Mouse (Mus musculus) liver, embryonic 11.5 days (tissue): Measurements from ENCODE around the gene Tmem92. TPM values are rescaled to one million over a fixed set of nuclear protein-coding genes. Genes with fewer than 3 reads are reported as not detected.
"Not testable (repeated sequence)": the region's sequence is repeated elsewhere in the genome, so short reads cannot be mapped to it uniquely, and the experiment has no call there.

ENCODE experiments used
- ATAC-seq: fragments of 200-750 bp; cut with Nextera tagmentation; replicated peaks from 2 replicates; pipeline ENCODE4 v1.8.0; 2017; ENCODE audit warnings: moderate number of reproducible peaks, mild to moderate bottlenecking, moderate TSS enrichment, moderate library complexity; ENCODE audit not compliant: low FRiP score
- DNase-seq: peaks from one replicate; pipeline ENCODE4 v3.0.0-alpha.2; 2017; ENCODE audit warnings: low spot score
- H3K27ac ChIP-seq: fragments of 300-500 bp; sonication (generic); 2 replicates; pipeline ENCODE4 v1.5.1; 2014; ENCODE audit warnings: mild to moderate bottlenecking, low read depth, low read length, control low read depth
- H3K27me3 ChIP-seq: fragments of 300-500 bp; sonication (generic); replicated peaks from 2 replicates; pipeline ENCODE4 v1.6.1; 2014; ENCODE audit warnings: low read length, mixed read lengths; ENCODE audit not compliant: control insufficient read depth, insufficient read depth
- H3K36me3 ChIP-seq: fragments of 300-500 bp; sonication (generic); 2 replicates; pipeline ENCODE4 v1.6.1; 2014; ENCODE audit warnings: mild to moderate bottlenecking, low read length, moderate library complexity, mixed read lengths; ENCODE audit not compliant: control insufficient read depth, insufficient read depth
- H3K4me1 ChIP-seq: fragments of 300-500 bp; sonication (generic); replicated peaks from 2 replicates; pipeline ENCODE4 v1.6.1; 2014; ENCODE audit warnings: low read length, mixed read lengths; ENCODE audit not compliant: control insufficient read depth, insufficient read depth
- H3K4me2 ChIP-seq: fragments of 300-500 bp; sonication (generic); 2 replicates; pipeline ENCODE4 v1.6.1; 2014; ENCODE audit warnings: mild to moderate bottlenecking, control low read depth, moderate library complexity
- H3K4me3 ChIP-seq: fragments of 300-500 bp; sonication (generic); 2 replicates; pipeline ENCODE4 v1.5.1; 2014; ENCODE audit warnings: low read depth, low read length, control low read depth
- H3K9ac ChIP-seq: fragments of 300-500 bp; sonication (generic); 2 replicates; pipeline ENCODE4 v1.6.1; 2014; ENCODE audit warnings: low read depth, low read length, control low read depth
- H3K9me3 ChIP-seq: fragments of 300-500 bp; sonication (generic); 2 replicates; pipeline ENCODE4 v1.6.1; 2016; ENCODE audit warnings: low read length, inconsistent platforms, mixed read lengths; ENCODE audit not compliant: control insufficient read depth
- WGBS: fragments of 180-500 bp; shearing (Covaris S2); extraction: QIAGEN DNeasy Blood & Tissue Kit; methylation state at CpG from one replicate; pipeline ENCODE4 v1.1.7; 2014; 5-methylcytosine and 5-hydroxymethylcytosine counted together
- polyA plus RNA-seq: library from polyadenylated mRNA; unstranded; fragments of >200 nt; fragmentation: Nextera tagmentation; extraction: Ambion mirVana; gene quantifications from 2 replicates; pipeline ENCODE4 v1.2.1, GENCODE M21; 2014

The Tmem92 gene
- polyA plus RNA-seq: not detected in 2 replicates

GRCm38 (mm10) chr11:94782603-94783002 lies at the start of gene Tmem92:
Tmem92 (minus strand) TSS chr11:94782703.
- ATAC-seq (no peak), DNase-seq (no peak)
- no peak within 1 kb of the TSS for H3K4me2 ChIP-seq
- no peaks in the 10 kb centered on the region for H3K27me3 ChIP-seq
- H3K4me3 ChIP-seq: no peak within 1 kb of the TSS
- H3K27ac ChIP-seq: no peak within 1 kb of the TSS
- no peak within 1 kb of the TSS for H3K9ac ChIP-seq
- no peaks in the 10 kb centered on the region for H3K9me3 ChIP-seq
- H3K36me3 ChIP-seq: no peaks in the 10 kb centered on the region
- no peaks in the 10 kb centered on the region for H3K4me1 ChIP-seq

GRCm38 (mm10) chr11:94828966-94829365 lies 46.5 kb upstream of the Tmem92 start:
- H3K4me2 ChIP-seq: no peak overlapping the region
- 59% methylated on average over 3 of the region's 3 CpGs for WGBS
- no peak for ATAC-seq

GRCm38 (mm10) chr11:94819427-94819826 lies 36.9 kb upstream of the Tmem92 start:
- H3K27me3 ChIP-seq, DNase-seq, H3K4me3 ChIP-seq, H3K9me3 ChIP-seq, H3K4me2 ChIP-seq, ATAC-seq, H3K36me3 ChIP-seq, H3K27ac ChIP-seq, H3K4me1 ChIP-seq, H3K9ac ChIP-seq: not testable (repeated sequence)

More at GRCm38 (mm10) chr11:94828966-94829365, 46.5 kb upstream of the Tmem92 start:
- Histone ChIP-seq H3K27ac (no peak overlapping the region), H3K36me3 (no peaks in the 10 kb centered on the region), H3K9ac (no peak overlapping the region), H3K27me3 (no peaks in the 10 kb centered on the region; the same call in 1 of the 2 replicates), H3K9me3 (no peaks in the 10 kb centered on the region), H3K4me1 (no peaks in the 10 kb centered on the region), H3K4me3 (no peak overlapping the region)
- DNase-seq: no peak

DNA sequence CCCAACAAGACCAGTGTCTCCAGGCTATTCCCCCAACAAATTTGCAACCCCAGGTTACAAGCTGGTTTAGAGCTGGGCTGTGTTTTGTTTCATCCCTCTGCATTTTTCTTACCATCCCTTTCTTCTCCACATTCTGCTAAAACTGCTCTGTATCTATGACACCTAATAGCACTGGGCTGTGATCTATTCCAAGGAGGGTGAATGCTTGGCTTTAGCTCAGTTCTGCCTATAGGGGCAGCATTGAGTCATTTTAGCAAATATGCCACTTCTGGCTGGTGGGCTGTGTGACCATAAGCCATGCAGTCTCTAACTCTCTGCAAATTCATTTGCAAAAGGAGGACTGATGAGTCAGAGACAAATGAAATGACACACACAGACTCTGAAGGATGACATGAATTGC lies 36.4 kb upstream of the Tmem92 start:
- H3K27me3 ChIP-seq, H3K9me3 ChIP-seq, H3K27ac ChIP-seq, ATAC-seq, DNase-seq, H3K4me3 ChIP-seq, H3K9ac ChIP-seq, H3K4me1 ChIP-seq, H3K4me2 ChIP-seq, H3K36me3 ChIP-seq: not testable (repeated sequence)

GRCm38 (mm10) chr11:94811537-94811936 lies 29.0 kb upstream of the Tmem92 start:
- H3K9ac ChIP-seq, H3K4me1 ChIP-seq, H3K9me3 ChIP-seq, ATAC-seq, H3K4me2 ChIP-seq, DNase-seq, H3K4me3 ChIP-seq, H3K27me3 ChIP-seq, H3K27ac ChIP-seq, H3K36me3 ChIP-seq: not testable (repeated sequence)
- 46% methylated on average over 2 of the region's 3 CpGs for WGBS

GRCm38 (mm10) chr11:94791700-94792099 lies 9.2 kb upstream of the Tmem92 start:
- Histone ChIP-seq H3K27ac (no peak overlapping the region), H3K27me3 (no peaks in the 10 kb centered on the region), H3K36me3 (no peaks in the 10 kb centered on the region), H3K4me2 (no peak overlapping the region), H3K4me1 (no peaks in the 10 kb centered on the region), H3K4me3 (no peak overlapping the region), H3K9me3 (no peaks in the 10 kb centered on the region), H3K9ac (no peak overlapping the region)
- ATAC-seq (no peak), DNase-seq (no peak)

- peak; percentile 44 for DNase-seq
- Histone ChIP-seq H3K4me2 (no peak overlapping the region), H3K4me3 (no peak overlapping the region), H3K36me3 (no peaks in the 10 kb centered on the region), H3K9ac (no peak overlapping the region), H3K27ac (no peak overlapping the region), H3K9me3 (no peaks in the 10 kb centered on the region), H3K27me3 (no peaks in the 10 kb centered on the region), H3K4me1 (no peaks in the 10 kb centered on the region)
- no peak for ATAC-seq
- 4% methylated on average over 2 of the region's 2 CpGs for WGBS
These were observed 2.7 kb upstream of the Tmem92 start for GRCm38 (mm10) chr11:94785247-94785646.

DNA sequence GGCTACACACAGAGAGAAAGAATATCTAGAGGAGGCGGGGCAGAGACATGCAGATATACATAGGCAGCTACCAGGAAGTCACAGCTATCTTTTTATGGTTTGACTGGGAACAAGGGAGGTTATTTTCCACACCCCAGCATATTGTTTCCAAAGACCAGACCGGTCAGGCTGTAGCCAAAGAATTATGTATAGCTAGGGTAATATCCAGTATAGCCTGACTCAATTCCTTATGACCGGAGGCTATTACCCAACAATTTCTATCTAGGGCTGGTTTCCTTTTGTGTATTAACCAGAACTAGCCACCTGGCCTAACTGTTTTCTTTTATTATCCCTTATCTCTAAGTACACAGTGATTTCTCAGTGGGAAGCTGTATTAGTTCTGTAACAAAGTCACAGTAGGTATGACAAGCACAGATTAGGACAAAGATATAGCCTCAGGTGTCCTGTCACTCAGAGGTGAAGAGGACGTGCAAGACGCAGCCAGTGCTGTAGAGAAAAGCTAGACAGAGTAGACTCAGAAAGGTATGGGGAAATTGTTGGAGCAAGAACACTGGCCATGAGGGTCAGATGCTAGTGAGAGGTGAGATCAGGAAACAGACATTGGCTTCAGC lies 7.5 kb downstream of the Tmem92 start:
- DNase-seq (no peak), ATAC-seq (no peak)
- Histone ChIP-seq H3K4me1 (no peaks in the 10 kb centered on the region), H3K27ac (no peak overlapping the region), H3K36me3 (no peaks in the 10 kb centered on the region), H3K4me2 (no peak overlapping the region), H3K4me3 (no peak overlapping the region), H3K27me3 (no peaks in the 10 kb centered on the region), H3K9me3 (no peaks in the 10 kb centered on the region), H3K9ac (no peak overlapping the region)
- 77% methylated on average over 5 of the region's 5 CpGs for WGBS

DNA sequence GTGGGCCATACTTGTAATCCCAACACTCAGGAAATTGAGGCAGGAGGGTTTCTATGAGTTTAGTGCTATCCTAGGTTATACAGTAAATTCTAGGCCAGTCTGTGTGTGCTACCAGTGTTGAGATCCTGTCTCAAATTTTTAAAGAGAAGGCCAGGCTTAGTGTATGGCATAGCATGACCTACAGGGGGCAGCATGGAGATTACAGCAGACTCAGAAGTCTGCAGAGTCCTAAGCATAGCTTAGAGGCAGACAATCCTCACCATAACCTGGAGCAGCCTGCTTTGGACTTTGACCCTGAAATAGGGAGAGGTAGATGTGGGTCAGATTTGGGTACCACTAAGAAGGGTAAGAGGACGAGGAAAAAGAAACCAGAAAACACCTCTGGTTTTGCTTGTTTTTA lies 8.7 kb downstream of the Tmem92 start:
- Histone ChIP-seq H3K4me1 (no peaks in the 10 kb centered on the region), H3K36me3 (no peaks in the 10 kb centered on the region), H3K9me3 (no peaks in the 10 kb centered on the region), H3K27me3 (no peaks in the 10 kb centered on the region), H3K4me2 (no peak overlapping the region), H3K4me3 (no peak overlapping the region), H3K27ac (no peak overlapping the region), H3K9ac (no peak overlapping the region)
- DNase-seq: no peak
- no peak for ATAC-seq
- 54% methylated on average over 1 of the region's 1 CpGs for WGBS
